Mouse (Mus musculus) forebrain, embryonic 16.5 days (tissue): ENCODE measurements around the gene Pnrc2. TPM values are rescaled to one million over a fixed set of nuclear protein-coding genes. Genes with fewer than 3 reads are reported as not detected.

ENCODE experiments used
- ATAC-seq: fragments of 200-750 bp; cut with Nextera tagmentation; 2 replicates; pipeline ENCODE4 v1.8.0; 2017; ENCODE audit warnings: mild to moderate bottlenecking, moderate library complexity
- H3K27ac ChIP-seq: fragments of 300-500 bp; sonication (generic); 2 replicates; pipeline ENCODE4 v1.5.1; 2014; ENCODE audit warnings: low read length, control low read depth
- H3K27me3 ChIP-seq: fragments of 300-500 bp; sonication (generic); replicated peaks from 2 replicates; pipeline ENCODE4 v1.6.1; 2014; ENCODE audit warnings: low read length; ENCODE audit not compliant: control insufficient read depth, insufficient read depth
- H3K36me3 ChIP-seq: fragments of 300-500 bp; sonication (generic); 2 replicates; pipeline ENCODE4 v1.6.1; 2014; ENCODE audit not compliant: control insufficient read depth, insufficient read depth
- H3K4me1 ChIP-seq: fragments of 300-500 bp; sonication (generic); replicated peaks from 2 replicates; pipeline ENCODE4 v1.6.1; 2014; ENCODE audit warnings: low read length; ENCODE audit not compliant: control insufficient read depth, insufficient read depth
- H3K4me2 ChIP-seq: fragments of 300-500 bp; sonication (generic); 2 replicates; pipeline ENCODE4 v1.6.1; 2014; ENCODE audit warnings: mild to moderate bottlenecking, low read length, control low read depth
- H3K4me3 ChIP-seq: fragments of 300-500 bp; sonication (generic); replicated peaks from 2 replicates; pipeline ENCODE4 v1.5.1; 2014; ENCODE audit warnings: mild to moderate bottlenecking, low read length, control low read depth
- H3K9ac ChIP-seq: fragments of 300-500 bp; sonication (generic); replicated peaks from 2 replicates; pipeline ENCODE4 v1.6.1; 2014; ENCODE audit warnings: low read depth, low read length, control low read depth
- H3K9me3 ChIP-seq: fragments of 300-500 bp; sonication (generic); 2 replicates; pipeline ENCODE4 v1.6.1; 2016; ENCODE audit warnings: low read length; ENCODE audit not compliant: control insufficient read depth
- WGBS: fragments of 180-500 bp; shearing (Covaris S2); extraction: QIAGEN DNeasy Blood & Tissue Kit; methylation state at CpG from one replicate; pipeline ENCODE4 v1.1.7; 2014; 5-methylcytosine and 5-hydroxymethylcytosine counted together
- polyA plus RNA-seq: library from polyadenylated mRNA; unstranded; fragments of >200 nt; fragmentation: Nextera tagmentation; extraction: Ambion mirVana; gene quantifications from 2 replicates; pipeline ENCODE4 v1.2.1, GENCODE M21; 2015

Pnrc2 gene
- polyA plus RNA-seq, 1 experiment from 2014 or later = 120 TPM

DNA sequence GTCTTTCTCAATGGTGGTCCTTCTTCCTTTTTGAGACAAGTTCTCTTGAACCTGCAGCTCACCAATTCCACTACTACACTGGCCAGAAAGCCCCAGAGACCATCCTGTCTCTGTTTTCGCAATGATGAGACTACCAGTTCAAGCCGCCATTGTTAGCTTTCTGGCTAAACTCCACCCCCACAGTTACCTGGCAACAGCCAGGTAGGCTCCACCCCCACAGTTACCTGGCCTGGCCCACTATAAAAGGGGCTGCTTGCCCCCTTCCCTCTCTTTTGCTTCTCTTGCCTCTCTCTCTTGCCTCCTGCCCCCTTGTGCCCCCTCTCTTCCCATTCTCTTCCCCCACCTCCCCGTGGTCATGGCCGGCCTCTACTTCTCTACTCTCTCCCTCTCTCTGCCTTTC, 51.9 kb downstream of the Pnrc2 start:
- Histone ChIP-seq H3K4me1 (no peaks in the 10 kb centered on the region), H3K27ac (no peak overlapping the region), H3K36me3 (no peaks in the 10 kb centered on the region), H3K9ac (no peak overlapping the region), H3K9me3 (peaks cover 2% of the 10 kb centered on the region; the same call in 1 of the 2 replicates), H3K27me3 (no peaks in the 10 kb centered on the region), H3K4me3 (no peak overlapping the region), H3K4me2 (no peak overlapping the region)
- 80% methylated on average over 4 of the region's 4 CpGs for WGBS
- ATAC-seq = no peak

Other genes with a start within 250 kb of the Pnrc2 start
- 0.16 and 0.18 TPM in 2 replicates for gene Ifnlr1, start 187.6 kb downstream of the Pnrc2 start, polyA plus RNA-seq
- gene Il22ra1, start 145.7 kb downstream of the Pnrc2 start, polyA plus RNA-seq = not detected in 2 replicates
- gene Myom3, start 114.1 kb downstream of the Pnrc2 start, polyA plus RNA-seq = 0.29 and 0.34 TPM in 2 replicates
- 253 and 294 TPM in 2 replicates for gene Srsf10, start 18.1 kb downstream of the Pnrc2 start, polyA plus RNA-seq
- 0.12 TPM in 1 of 2 replicates, not detected in the other for gene Cnr2, start 21.5 kb upstream of the Pnrc2 start, polyA plus RNA-seq
- 52.9 and 58.8 TPM in 2 replicates for gene Fuca1, start 46.9 kb upstream of the Pnrc2 start, polyA plus RNA-seq
- gene Hmgcl, start 72.6 kb upstream of the Pnrc2 start, polyA plus RNA-seq = 62.2 and 67.9 TPM in 2 replicates
- gene Gale, start 89.9 kb upstream of the Pnrc2 start, polyA plus RNA-seq = 34.7 and 44.1 TPM in 2 replicates
- 169 and 197 TPM in 2 replicates for gene Lypla2, start 98.8 kb upstream of the Pnrc2 start, polyA plus RNA-seq
- gene Pithd1, start 113.4 kb upstream of the Pnrc2 start, polyA plus RNA-seq = 56.0 and 56.1 TPM in 2 replicates
- gene Eloa, start 147.9 kb upstream of the Pnrc2 start, polyA plus RNA-seq = 32.5 and 36.2 TPM in 2 replicates
- 281 and 302 TPM in 2 replicates for gene Rpl11, start 179.6 kb upstream of the Pnrc2 start, polyA plus RNA-seq